Mouse (Mus musculus) heart, embryonic 16.5 days (tissue): ENCODE measurements around the gene Rnaseh2c. TPM values are rescaled to one million over a fixed set of nuclear protein-coding genes. Genes with fewer than 3 reads are reported as not detected.

Source experiments
- ATAC-seq: fragments of 200-750 bp; cut with Nextera tagmentation; replicated peaks from 2 replicates; pipeline ENCODE4 v1.8.0; 2017; ENCODE audit warnings: moderate number of reproducible peaks; ENCODE audit not compliant: insufficient read depth, low FRiP score; ENCODE audit errors: extremely low read depth
- H3K27ac ChIP-seq: fragments of 300-500 bp; sonication (generic); 2 replicates; pipeline ENCODE4 v1.5.1; 2014; ENCODE audit warnings: mild to moderate bottlenecking, low read length, control low read depth, moderate library complexity
- H3K27me3 ChIP-seq: fragments of 300-500 bp; sonication (generic); 2 replicates; pipeline ENCODE4 v1.6.1; 2014; ENCODE audit warnings: low read length, mixed read lengths; ENCODE audit not compliant: control insufficient read depth, insufficient read depth
- H3K36me3 ChIP-seq: fragments of 300-500 bp; sonication (generic); 2 replicates; pipeline ENCODE4 v1.6.1; 2014; ENCODE audit not compliant: control insufficient read depth, insufficient read depth
- H3K4me1 ChIP-seq: fragments of 300-500 bp; sonication (generic); 2 replicates; pipeline ENCODE4 v1.6.1; 2014; ENCODE audit warnings: low read length, mixed read lengths; ENCODE audit not compliant: control insufficient read depth, insufficient read depth
- H3K4me2 ChIP-seq: fragments of 300-500 bp; sonication (generic); 2 replicates; pipeline ENCODE4 v1.6.1; 2014; ENCODE audit warnings: low read depth, mild to moderate bottlenecking, control low read depth, low read length
- H3K4me3 ChIP-seq: fragments of 300-500 bp; sonication (generic); 2 replicates; pipeline ENCODE4 v1.5.1; 2014; ENCODE audit warnings: mild to moderate bottlenecking, control low read depth, low read length
- H3K9ac ChIP-seq: fragments of 300-500 bp; sonication (generic); 2 replicates; pipeline ENCODE4 v1.6.1; 2014; ENCODE audit warnings: low read length, control low read depth
- H3K9me3 ChIP-seq: fragments of 300-500 bp; sonication (generic); replicated peaks from 2 replicates; pipeline ENCODE4 v1.6.1; 2016; ENCODE audit warnings: low read length; ENCODE audit not compliant: control insufficient read depth
- WGBS: fragments of 180-500 bp; shearing (Covaris S2); extraction: QIAGEN DNeasy Blood & Tissue Kit; methylation state at CpG from one replicate; pipeline ENCODE4 v1.1.7; 2014; 5-methylcytosine and 5-hydroxymethylcytosine counted together
- polyA plus RNA-seq: library from polyadenylated mRNA; unstranded; fragments of >200 nt; fragmentation: Nextera tagmentation; extraction: Ambion mirVana; gene quantifications from 2 replicates; pipeline ENCODE4 v1.2.1, GENCODE M21; 2015

Rnaseh2c gene
- polyA plus RNA-seq, 1 experiment from 2014 or later: 76.7 TPM

DNA sequence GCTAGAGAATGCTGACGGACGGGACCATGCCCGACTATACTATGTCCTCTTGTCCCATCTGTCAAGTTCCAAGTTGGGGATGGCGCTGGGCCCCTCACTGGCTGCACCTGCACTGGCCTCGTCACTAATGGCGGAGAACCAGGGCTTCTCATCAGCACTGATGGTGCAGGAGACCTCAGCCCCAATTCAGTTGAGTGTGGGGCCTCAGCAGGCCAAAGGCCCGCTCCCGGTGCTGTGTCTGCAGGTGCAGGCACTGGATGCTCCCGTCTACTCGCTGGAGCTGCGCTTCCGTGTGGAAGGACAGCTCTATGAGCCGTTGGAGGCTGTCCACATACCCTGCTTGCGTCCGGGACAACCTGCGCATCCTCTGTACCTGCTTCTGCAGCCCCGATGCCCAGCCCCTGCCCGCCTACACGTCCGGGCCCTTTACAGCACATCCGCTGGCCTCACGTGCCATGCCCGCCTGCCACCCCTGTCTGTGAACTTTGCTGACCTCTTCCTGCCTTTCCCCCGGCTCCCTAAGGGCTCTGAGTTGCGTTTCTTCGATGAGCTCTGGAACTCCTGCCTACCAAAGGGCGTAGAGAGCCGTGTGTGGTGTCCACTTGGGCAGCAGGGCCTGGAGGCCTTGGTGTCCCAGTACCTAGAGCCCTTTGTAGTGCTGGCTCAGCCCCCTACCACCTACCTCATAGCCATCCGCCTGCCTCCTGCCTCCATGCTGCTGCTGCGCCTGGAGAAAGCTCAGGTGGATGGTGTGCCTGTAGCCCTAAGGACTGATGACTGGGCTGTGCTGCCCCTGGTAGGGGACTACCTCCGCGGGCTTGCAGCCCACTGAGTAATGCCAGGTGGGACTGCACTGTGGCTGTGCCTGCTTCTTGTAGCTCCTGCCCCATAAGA, 31.1 kb upstream of the Rnaseh2c start:
- H3K4me2 ChIP-seq: no peak overlapping the region
- H3K9me3 ChIP-seq: no peaks in the 10 kb centered on the region
- H3K4me3 ChIP-seq: no peak overlapping the region
- H3K27ac ChIP-seq: no peak overlapping the region
- no peak for ATAC-seq
- H3K27me3 ChIP-seq: peaks cover 3% of the 10 kb centered on the region; the same call in 1 of the 2 replicates
- no peak overlapping the region for H3K9ac ChIP-seq
- H3K36me3 ChIP-seq: peaks cover 9% of the 10 kb centered on the region
- 85% methylated on average over 32 of the region's 32 CpGs for WGBS
- H3K4me1 ChIP-seq: peaks cover 5% of the 10 kb centered on the region

DNA sequence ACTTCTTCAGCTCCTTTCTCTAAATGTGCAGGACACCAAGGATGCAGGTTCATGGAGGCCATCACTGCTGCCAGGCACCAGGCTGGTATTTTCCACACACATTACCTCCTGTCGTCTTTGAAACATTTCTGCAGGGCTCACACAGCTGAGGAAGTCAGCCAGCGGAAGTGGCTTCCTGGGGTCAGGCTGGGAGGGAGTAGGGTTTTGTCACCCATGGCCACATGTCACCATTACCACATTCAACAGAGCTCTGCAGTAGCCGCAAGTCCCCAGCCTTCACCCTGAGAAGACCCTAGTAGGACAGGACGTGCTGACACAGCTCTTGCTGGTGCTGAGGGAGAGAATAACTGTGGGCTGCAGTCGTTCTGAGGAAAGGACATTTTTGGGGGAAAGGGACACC, 29.8 kb upstream of the Rnaseh2c start:
- Histone ChIP-seq H3K27me3 (no peaks in the 10 kb centered on the region), H3K4me1 (peaks cover 5% of the 10 kb centered on the region), H3K36me3 (peaks cover 9% of the 10 kb centered on the region), H3K4me3 (no peak overlapping the region), H3K27ac (no peak overlapping the region), H3K9me3 (no peaks in the 10 kb centered on the region), H3K4me2 (no peak overlapping the region), H3K9ac (no peak overlapping the region)
- WGBS: 63% methylated on average over 5 of the region's 5 CpGs
- ATAC-seq: no peak

DNA sequence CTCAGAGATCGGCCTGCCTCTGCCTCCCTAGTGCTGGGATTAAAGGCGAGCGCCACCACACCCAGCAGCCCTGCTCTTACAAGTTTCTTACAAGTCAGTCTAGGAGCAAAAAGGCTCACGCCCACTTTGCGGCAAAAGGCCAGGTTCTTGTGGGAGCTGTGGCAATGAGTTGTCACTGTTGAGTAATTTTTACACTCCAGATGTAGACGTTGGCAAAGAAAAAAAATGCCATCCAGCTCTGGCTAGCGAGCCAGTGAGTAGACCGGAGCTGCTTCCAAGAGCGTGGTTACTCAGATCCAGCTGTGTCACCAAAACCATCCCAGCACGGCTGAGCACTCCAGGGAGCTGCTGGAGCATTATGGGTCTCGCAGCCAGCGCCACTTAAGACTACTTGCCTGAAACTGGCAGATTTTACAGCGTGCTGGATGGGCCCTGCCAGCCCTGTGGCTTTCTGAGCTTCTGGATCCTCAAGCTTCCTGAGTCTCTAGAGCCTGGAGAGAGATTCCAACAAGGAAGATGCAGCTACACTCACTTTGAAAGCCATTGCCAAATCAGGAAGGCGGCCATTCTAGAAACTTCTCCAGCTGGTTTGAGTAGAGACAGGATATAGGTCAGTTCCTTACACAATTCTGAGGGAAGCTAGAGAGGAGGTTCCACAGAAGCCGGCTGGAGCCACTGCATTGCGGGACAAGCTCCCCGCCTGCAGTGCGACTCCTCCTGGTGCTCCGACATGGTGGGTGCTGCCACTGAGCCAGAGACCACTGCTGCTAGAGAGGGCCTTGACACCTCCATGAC, 29.1 kb upstream of the Rnaseh2c start:
- WGBS: 82% methylated on average over 19 of the region's 19 CpGs
- no peak overlapping the region for H3K9ac ChIP-seq

DNA sequence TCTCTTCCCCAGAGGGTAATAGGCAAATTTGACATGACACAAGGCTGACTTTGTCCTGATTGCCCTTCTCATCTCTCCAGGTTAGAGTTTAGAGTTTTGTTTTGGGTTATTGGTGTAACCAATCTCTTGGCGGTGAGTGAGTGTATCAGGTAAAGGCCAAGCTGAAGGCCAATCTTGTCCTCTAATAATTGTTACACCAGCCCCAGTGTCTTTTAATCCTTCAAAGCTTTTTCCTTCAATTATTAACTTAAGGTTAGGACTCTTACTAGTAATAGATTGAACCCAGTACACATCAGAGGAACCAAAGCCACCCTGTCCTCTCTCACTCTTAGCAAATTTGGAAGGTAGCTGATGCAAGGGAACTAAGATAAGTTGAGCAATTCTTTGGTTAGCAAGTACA, 26.3 kb upstream of the Rnaseh2c start:
- H3K27ac ChIP-seq: no peak overlapping the region
- H3K4me3 ChIP-seq: no peak overlapping the region
- H3K4me1 ChIP-seq: no peaks in the 10 kb centered on the region
- H3K9me3 ChIP-seq: no peaks in the 10 kb centered on the region
- no peak for ATAC-seq
- peaks cover 4% of the 10 kb centered on the region for H3K36me3 ChIP-seq
- H3K4me2 ChIP-seq: no peak overlapping the region
- no peak overlapping the region for H3K9ac ChIP-seq
- WGBS: 100% methylated on average over 1 of the region's 1 CpGs
- no peaks in the 10 kb centered on the region for H3K27me3 ChIP-seq

More for the DNA sequence above, 29.1 kb upstream of the Rnaseh2c start:
- Histone ChIP-seq H3K4me1 (peaks cover 5% of the 10 kb centered on the region), H3K27ac (no peak overlapping the region), H3K27me3 (no peaks in the 10 kb centered on the region), H3K36me3 (peaks cover 9% of the 10 kb centered on the region), H3K9me3 (no peaks in the 10 kb centered on the region), H3K4me3 (no peak overlapping the region), H3K4me2 (no peak overlapping the region)
- ATAC-seq: no peak

DNA sequence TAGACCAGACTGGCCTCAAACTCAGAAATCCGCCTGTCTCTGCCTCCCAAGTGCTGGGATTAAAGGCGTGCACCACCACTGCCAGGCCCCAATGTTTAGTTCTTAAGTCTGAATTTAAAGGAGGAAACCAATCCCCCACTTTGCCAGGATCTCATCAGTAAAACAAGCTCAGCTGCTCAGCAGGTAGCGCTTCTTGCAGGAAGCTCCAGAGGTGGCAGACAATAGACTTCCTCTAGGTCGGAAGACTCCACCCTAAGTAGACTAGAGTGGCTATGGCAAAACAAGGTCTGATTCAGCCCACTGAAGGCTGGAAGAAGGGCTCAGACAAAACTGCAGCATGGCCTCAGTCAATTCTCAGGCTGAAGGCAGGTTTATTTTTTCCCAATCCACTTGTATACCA, 21.7 kb upstream of the Rnaseh2c start:
- WGBS: 66% methylated on average over 4 of the region's 4 CpGs
- Histone ChIP-seq H3K4me3 (no peak overlapping the region), H3K4me2 (no peak overlapping the region), H3K9ac (no peak overlapping the region), H3K9me3 (no peaks in the 10 kb centered on the region), H3K36me3 (no peaks in the 10 kb centered on the region), H3K4me1 (no peaks in the 10 kb centered on the region), H3K27ac (no peak overlapping the region), H3K27me3 (no peaks in the 10 kb centered on the region)
- ATAC-seq: no peak

DNA sequence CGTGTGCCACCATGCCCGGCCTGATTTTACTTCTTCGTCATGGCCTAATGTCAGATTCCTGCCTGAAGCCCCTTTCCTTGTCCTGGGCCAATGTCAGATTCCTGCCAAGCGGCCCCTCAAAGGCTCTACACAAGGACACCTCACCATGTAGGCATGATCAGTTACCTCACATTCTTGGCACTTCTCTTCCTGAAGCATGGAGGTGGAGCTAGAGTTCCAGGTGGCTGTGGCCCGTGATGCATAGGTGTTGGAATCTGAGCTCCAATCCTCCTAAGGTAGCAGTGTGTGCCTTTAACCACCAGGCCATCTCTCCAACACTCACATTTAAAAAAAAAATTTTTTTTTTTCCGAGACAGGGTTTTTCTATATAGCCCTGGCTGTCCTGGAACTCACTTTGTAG, 20.9 kb upstream of the Rnaseh2c start:
- Histone ChIP-seq H3K9me3 (no peaks in the 10 kb centered on the region), H3K27ac (no peak overlapping the region), H3K4me3 (no peak overlapping the region), H3K27me3 (no peaks in the 10 kb centered on the region), H3K4me2 (no peak overlapping the region), H3K36me3 (no peaks in the 10 kb centered on the region), H3K9ac (no peak overlapping the region), H3K4me1 (no peaks in the 10 kb centered on the region)
- 81% methylated on average over 6 of the region's 6 CpGs for WGBS
- ATAC-seq: no peak

DNA sequence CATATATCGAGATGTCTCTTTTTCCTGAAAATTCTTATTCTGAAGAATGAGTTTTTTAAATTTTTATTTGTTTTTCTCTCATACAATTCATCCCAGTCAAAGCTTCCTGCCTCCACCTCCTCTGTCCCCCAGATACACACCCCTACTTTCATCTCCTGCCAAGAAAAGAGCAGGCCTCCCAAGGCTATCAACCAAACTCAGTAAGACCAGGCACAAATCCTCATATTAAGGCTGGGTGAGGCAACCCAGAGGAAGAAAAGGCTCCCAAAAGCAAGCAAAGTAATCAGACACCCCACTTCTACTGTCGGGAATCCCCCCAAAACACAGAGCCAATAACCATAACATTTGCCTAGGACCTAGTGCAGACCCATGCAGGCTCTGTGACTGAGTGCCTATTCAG, 19.7 kb upstream of the Rnaseh2c start:
- Histone ChIP-seq H3K27me3 (no peaks in the 10 kb centered on the region), H3K36me3 (no peaks in the 10 kb centered on the region), H3K4me2 (no peak overlapping the region), H3K27ac (no peak overlapping the region), H3K4me1 (no peaks in the 10 kb centered on the region), H3K9me3 (no peaks in the 10 kb centered on the region), H3K4me3 (no peak overlapping the region), H3K9ac (no peak overlapping the region)
- no peak for ATAC-seq
- 74% methylated on average over 2 of the region's 2 CpGs for WGBS

DNA sequence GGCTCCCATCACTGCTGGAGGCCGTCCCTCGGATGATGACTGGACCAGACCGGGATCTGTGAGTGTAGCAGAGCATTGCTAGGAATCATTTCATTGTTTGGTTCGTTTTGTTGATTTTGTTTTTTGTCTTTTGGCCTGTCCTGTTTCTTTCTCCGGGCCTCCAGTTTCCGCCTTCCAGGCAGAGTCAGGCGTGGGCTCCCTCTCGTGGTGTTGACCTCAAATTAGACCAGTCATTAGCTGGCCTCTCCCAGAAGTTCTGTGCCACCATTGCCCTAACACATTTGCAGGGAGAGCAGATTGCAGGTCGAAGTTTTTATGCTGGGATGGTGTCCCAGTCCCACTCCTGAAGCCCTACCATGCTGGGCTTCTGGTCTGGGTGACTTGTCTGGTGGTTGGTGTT, 12.5 kb upstream of the Rnaseh2c start:
- H3K9ac ChIP-seq: no peak overlapping the region
- no peaks in the 10 kb centered on the region for H3K27me3 ChIP-seq
- ATAC-seq: no peak
- H3K4me1 ChIP-seq: no peaks in the 10 kb centered on the region
- no peaks in the 10 kb centered on the region for H3K36me3 ChIP-seq
- no peak overlapping the region for H3K4me3 ChIP-seq
- no peak overlapping the region for H3K27ac ChIP-seq
- H3K9me3 ChIP-seq: no peaks in the 10 kb centered on the region
- no peak overlapping the region for H3K4me2 ChIP-seq
- WGBS: 71% methylated on average over 9 of the region's 9 CpGs

DNA sequence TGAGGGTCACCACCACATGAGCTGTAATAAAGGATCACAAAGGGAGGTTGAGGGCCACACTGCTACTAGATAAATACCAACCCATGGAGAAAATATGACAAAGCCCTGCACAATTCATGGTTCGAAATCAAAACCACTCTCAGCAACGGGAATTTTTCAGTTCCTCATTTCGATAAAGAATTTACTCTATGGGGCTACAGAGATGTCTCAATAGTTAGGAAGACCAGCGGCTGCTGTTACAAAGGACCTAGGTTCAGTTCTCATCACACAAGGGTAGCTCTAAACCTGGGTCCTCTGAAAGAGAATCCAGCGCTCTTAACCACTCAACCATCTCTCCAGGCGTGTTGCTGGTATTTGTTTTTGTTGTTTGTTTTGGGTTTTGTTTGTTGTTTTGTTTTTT, 9.8 kb upstream of the Rnaseh2c start:
- Histone ChIP-seq H3K4me1 (no peaks in the 10 kb centered on the region), H3K9me3 (no peaks in the 10 kb centered on the region), H3K9ac (no peak overlapping the region), H3K27ac (no peak overlapping the region), H3K4me2 (no peak overlapping the region), H3K4me3 (no peak overlapping the region), H3K36me3 (no peaks in the 10 kb centered on the region), H3K27me3 (no peaks in the 10 kb centered on the region)
- 83% methylated on average over 6 of the region's 6 CpGs for WGBS
- no peak for ATAC-seq
